Mouse (Mus musculus) cerebellum, postnatal 25 days (tissue): ENCODE results near the gene Olfr1317.

Experiments
- DNase-seq, 2 experiments: peaks; one replicate each; pipeline ENCODE4 v3.0.0; 2021; ENCODE audit warnings: mixed read lengths in 2 of 2

Gene Olfr1317

DNA sequence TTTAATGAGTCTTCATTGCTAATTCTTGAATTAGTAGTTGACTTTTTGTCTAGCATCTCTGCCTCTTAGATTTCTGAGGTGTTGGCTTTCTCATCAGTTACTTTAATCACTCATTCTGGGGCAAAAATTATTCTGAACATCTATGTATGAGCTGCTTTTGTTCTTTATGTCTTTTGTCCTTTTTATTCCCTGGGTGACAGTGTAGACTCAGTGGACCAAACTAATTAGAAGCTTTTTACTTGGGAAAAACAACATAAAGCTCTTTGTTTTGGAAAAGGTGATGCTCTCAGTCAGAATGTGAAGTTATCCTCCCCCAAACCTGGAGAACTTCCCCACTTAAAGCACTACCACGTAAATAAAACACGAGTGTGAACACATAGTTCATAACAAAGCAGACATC, at the start of gene Olfr1317:
Gene Olfr1317 (plus strand): TSS at position 301 of the 400 bp plus-strand sequence.
- DNase-seq, result no peak

DNA sequence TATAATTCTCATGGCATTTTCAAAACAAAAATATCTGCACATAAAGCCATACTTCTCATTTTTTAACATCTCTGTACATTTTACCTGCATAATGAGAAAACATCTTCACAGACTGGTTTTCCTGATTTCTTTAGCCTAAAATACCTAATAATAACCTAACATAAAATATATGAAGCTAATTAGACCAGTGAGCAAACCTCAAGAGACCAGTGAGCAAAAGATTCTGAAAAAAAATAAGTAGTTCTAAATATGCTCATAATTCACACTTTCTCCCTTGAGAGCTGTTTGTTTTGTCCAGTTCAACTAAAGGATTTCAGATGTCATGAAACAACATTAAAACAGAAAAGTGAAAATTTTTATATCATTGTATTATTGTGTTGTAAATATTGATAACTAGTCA, 43.4 kb upstream of the Olfr1317 start, which contains the start of gene Olfr1314:
Gene Olfr1314 (minus strand): TSS at position 101 of the 400 bp plus-strand sequence.
- no peak for DNase-seq

DNA sequence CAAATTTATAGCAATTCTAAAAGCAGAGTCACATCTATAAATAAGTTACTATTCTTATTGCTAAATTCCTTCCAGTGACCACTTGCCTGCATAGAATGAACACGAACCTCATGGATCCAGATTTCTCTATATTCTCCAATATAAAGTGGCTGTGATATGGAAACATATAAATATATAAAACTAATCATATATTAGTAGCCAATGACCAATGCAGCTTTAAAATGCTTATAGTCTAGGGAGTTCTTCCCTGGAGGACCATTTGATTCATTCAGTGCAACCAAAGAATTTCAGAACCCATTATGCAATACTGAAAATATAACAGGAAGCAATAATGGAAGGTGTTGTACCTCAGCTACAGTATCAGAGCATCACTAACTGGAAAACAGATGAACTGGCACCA, 24.8 kb upstream of the Olfr1317 start, which contains the start of gene Olfr1315-ps1:
Gene Olfr1315-ps1 (minus strand): TSS at position 101 of the 400 bp plus-strand sequence.
- DNase-seq, result no peak

DNA sequence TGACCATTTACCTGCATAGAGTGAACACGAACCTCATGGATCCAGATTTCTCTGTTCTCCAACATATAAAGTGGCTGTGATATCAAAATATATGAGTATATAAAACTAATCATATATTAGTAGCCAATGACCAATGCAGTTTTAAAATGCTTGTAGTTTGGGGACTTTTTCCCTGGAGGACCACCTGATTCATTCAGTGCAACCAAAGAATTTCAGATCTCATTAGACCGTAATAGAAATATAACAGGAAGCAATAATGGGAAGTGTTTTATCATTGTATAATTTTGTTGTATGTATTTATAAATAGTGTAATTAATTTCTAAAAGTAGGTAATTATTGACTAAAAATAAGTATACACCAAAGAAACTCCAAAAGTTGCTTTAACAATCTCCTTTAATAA, 5.3 kb upstream of the Olfr1317 start, which contains the start of gene Olfr1316:
Gene Olfr1316 (minus strand): TSS at position 101 of the 400 bp plus-strand sequence.
- DNase-seq, result no peak

DNA sequence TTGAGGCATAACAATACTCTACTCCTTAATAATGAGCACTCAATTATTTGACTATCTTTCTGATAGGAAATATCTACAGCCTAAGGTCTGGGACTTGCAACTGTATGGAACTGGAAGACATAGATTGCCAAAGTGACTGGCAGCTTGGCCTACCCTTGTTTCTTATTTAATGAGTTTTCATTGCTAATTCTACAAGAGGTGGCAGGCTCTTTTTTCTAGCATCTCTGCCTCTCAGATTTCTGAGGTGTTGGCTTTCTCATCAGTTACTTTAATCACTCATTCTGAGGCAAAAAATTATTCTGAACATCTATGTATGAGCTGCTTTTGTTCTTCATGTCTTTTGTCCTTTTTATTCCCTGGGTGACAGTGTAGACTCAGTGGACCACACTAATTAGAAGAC, 13.8 kb downstream of the Olfr1317 start, which contains the start of gene Olfr1318:
Gene Olfr1318 (plus strand): TSS at position 301 of the 400 bp plus-strand sequence.
- no peak for DNase-seq
